Mouse (Mus musculus): ENCODE measurements at regions not wholly inside any gene's neighbourhood (a gene's known extent, or its start where the extent isn't known, plus 50 kb on each side); places are given as distances from the start of the nearest gene placed in this dataset. TPM values are rescaled to one million over a fixed set of nuclear protein-coding genes. Genes with fewer than 3 reads are reported as not detected.

GRCm38 (mm10) chr16:77704726-77705125 is 102.8 kb upstream of the Gm11146 start:
- DNase-seq (ENCODE audit: low spot score) = peak; percentile 38

- no peak for DNase-seq (ENCODE audit: low spot score)
These were observed 93.5 kb upstream of the Gm11146 start for GRCm38 (mm10) chr16:77695443-77695842.

GRCm38 (mm10) chr16:77687056-77687839 is 85.4 kb upstream of the Gm11146 start:
- DNase-seq (ENCODE audit: low spot score) = no peak

GRCm38 (mm10) chr16:77685651-77686190 is 83.8 kb upstream of the Gm11146 start:
- DNase-seq (ENCODE audit: low spot score) = no peak

GRCm38 (mm10) chr16:77684521-77684920 is 82.6 kb upstream of the Gm11146 start:
- no peak for DNase-seq (ENCODE audit: low spot score)

GRCm38 (mm10) chr16:77679234-77679633 is 77.3 kb upstream of the Gm11146 start:
- no peak for DNase-seq (ENCODE audit: low spot score)

GRCm38 (mm10) chr16:77676805-77677204 is 74.9 kb upstream of the Gm11146 start:
- peak; percentile 17 for DNase-seq (ENCODE audit: low spot score)

- no peak for DNase-seq (ENCODE audit: low spot score)
These were observed 74.1 kb upstream of the Gm11146 start for GRCm38 (mm10) chr16:77675885-77676597.

- DNase-seq (ENCODE audit: low spot score) = no peak
These were observed 69.4 kb upstream of the Gm11146 start for GRCm38 (mm10) chr16:77671253-77671652.

GRCm38 (mm10) chr16:77665781-77666180 is 63.9 kb upstream of the Gm11146 start:
- no peak for DNase-seq (ENCODE audit: low spot score)

GRCm38 (mm10) chr16:77662107-77662518 is 60.2 kb upstream of the Gm11146 start:
- no peak for DNase-seq (ENCODE audit: low spot score)

- DNase-seq (ENCODE audit: low spot score) = no peak
These were observed 51.4 kb upstream of the Gm11146 start for GRCm38 (mm10) chr16:77653306-77653705.

Small RNA genes lying in the stretch of these regions (microRNA-seq; reads per million reads assigned to microRNA genes)
- gene Gm25025 = not detected
